Mouse (Mus musculus) intestine, embryonic 16.5 days (tissue): ENCODE data around the gene Ak8. TPM values are rescaled to one million over a fixed set of nuclear protein-coding genes. Genes with fewer than 3 reads are reported as not detected.

Experiments
- ATAC-seq: fragments of 200-750 bp; cut with Nextera tagmentation; 2 replicates; pipeline ENCODE4 v1.8.0; 2017; ENCODE audit warnings: moderate TSS enrichment, moderate library complexity
- H3K27ac ChIP-seq: fragments of 300-500 bp; sonication (generic); 2 replicates; pipeline ENCODE4 v1.5.1; 2014; ENCODE audit warnings: mild to moderate bottlenecking, low read length
- H3K27me3 ChIP-seq: fragments of 300-500 bp; sonication (generic); replicated peaks from 2 replicates; pipeline ENCODE4 v1.6.1; 2014; ENCODE audit warnings: low read length, control low read depth, mixed read lengths; ENCODE audit not compliant: control insufficient read depth, insufficient read depth
- H3K36me3 ChIP-seq: fragments of 300-500 bp; sonication (generic); 2 replicates; pipeline ENCODE4 v1.6.1; 2014; ENCODE audit warnings: low read length, control low read depth; ENCODE audit not compliant: control insufficient read depth, insufficient read depth
- H3K4me1 ChIP-seq: fragments of 300-500 bp; sonication (generic); 2 replicates; pipeline ENCODE4 v1.6.1; 2014; ENCODE audit warnings: low read length, control low read depth, mixed read lengths; ENCODE audit not compliant: control insufficient read depth, insufficient read depth
- H3K4me2 ChIP-seq: fragments of 300-500 bp; sonication (generic); 2 replicates; pipeline ENCODE4 v1.6.1; 2014; ENCODE audit warnings: low read depth, low read length, control low read depth
- H3K4me3 ChIP-seq: fragments of 300-500 bp; sonication (generic); 2 replicates; pipeline ENCODE4 v1.5.1; 2014; ENCODE audit warnings: mild to moderate bottlenecking, low read length
- H3K9ac ChIP-seq: fragments of 300-500 bp; sonication (generic); 2 replicates; pipeline ENCODE4 v1.6.1; 2014; ENCODE audit warnings: low read depth, low read length
- H3K9me3 ChIP-seq: fragments of 300-500 bp; sonication (generic); 2 replicates; pipeline ENCODE4 v1.6.1; 2016; ENCODE audit warnings: low read length, control low read depth; ENCODE audit not compliant: control insufficient read depth
- WGBS: fragments of 180-500 bp; shearing (Covaris S2); extraction: QIAGEN DNeasy Blood & Tissue Kit; methylation state at CpG from one replicate; pipeline ENCODE4 v1.1.7; 2014; 5-methylcytosine and 5-hydroxymethylcytosine counted together
- polyA plus RNA-seq: library from polyadenylated mRNA; unstranded; fragments of >200 nt; fragmentation: Nextera tagmentation; extraction: Ambion mirVana; gene quantifications from 2 replicates; pipeline ENCODE4 v1.2.1, GENCODE M21; 2015

Ak8 gene
- polyA plus RNA-seq, 1 experiment from 2014 or later = 0.35 TPM

GRCm38 (mm10) chr2:28751658-28752057 lies 51.7 kb downstream of the Ak8 start:
- H3K9me3 ChIP-seq = no peaks in the 10 kb centered on the region
- H3K4me1 ChIP-seq = 0 out of 2 replicates have a peak, but pooled peaks cover 2% of the 10 kb centered on the region
- 13% methylated on average over 17 of the region's 17 CpGs for WGBS
- peak overlapping the region; percentile 42; the same call in 1 of the 2 replicates for H3K9ac ChIP-seq
- H3K4me2 ChIP-seq = peak overlapping the region; percentile 68
- ATAC-seq = no peak; the same call in 1 of the 2 replicates
- H3K27ac ChIP-seq = no peak overlapping the region
- no peaks in the 10 kb centered on the region for H3K36me3 ChIP-seq
- H3K4me3 ChIP-seq = peak overlapping the region; percentile 41
- peaks cover 4% of the 10 kb centered on the region; the same call in 1 of the 2 replicates for H3K27me3 ChIP-seq

- ATAC-seq = no peak
- Histone ChIP-seq H3K9me3 (no peaks in the 10 kb centered on the region), H3K27me3 (peaks cover 4% of the 10 kb centered on the region; the same call in 1 of the 2 replicates), H3K4me3 (no peak overlapping the region), H3K4me2 (no peak overlapping the region), H3K4me1 (no peaks in the 10 kb centered on the region), H3K9ac (no peak overlapping the region), H3K27ac (no peak overlapping the region), H3K36me3 (no peaks in the 10 kb centered on the region)
- 50% methylated on average over 8 of the region's 8 CpGs for WGBS
Observed at GRCm38 (mm10) chr2:28752388-28752787, 52.4 kb downstream of the Ak8 start.

GRCm38 (mm10) chr2:28755451-28755850 lies 55.5 kb downstream of the Ak8 start:
- 3% methylated on average over 7 of the region's 7 CpGs for WGBS
- Histone ChIP-seq H3K27ac (no peak overlapping the region), H3K9me3 (no peaks in the 10 kb centered on the region), H3K4me2 (no peak overlapping the region), H3K9ac (no peak overlapping the region), H3K4me3 (no peak overlapping the region), H3K36me3 (no peaks in the 10 kb centered on the region), H3K27me3 (0 out of 2 replicates have a peak, but pooled peaks cover 4% of the 10 kb centered on the region), H3K4me1 (no peaks in the 10 kb centered on the region)
- no peak for ATAC-seq

- no peak overlapping the region for H3K4me3 ChIP-seq
- no peak overlapping the region for H3K4me2 ChIP-seq
- H3K27ac ChIP-seq = no peak overlapping the region
- no peaks in the 10 kb centered on the region for H3K36me3 ChIP-seq
- H3K9me3 ChIP-seq = no peaks in the 10 kb centered on the region
- no peak overlapping the region for H3K9ac ChIP-seq
- 46% methylated on average over 4 of the region's 4 CpGs for WGBS
- no peak for ATAC-seq
- H3K4me1 ChIP-seq = no peaks in the 10 kb centered on the region
- 0 out of 2 replicates have a peak, but pooled peaks cover 4% of the 10 kb centered on the region for H3K27me3 ChIP-seq
Observed at GRCm38 (mm10) chr2:28756201-28756600, 56.2 kb downstream of the Ak8 start.

- no peak overlapping the region for H3K9ac ChIP-seq
- no peak overlapping the region for H3K4me2 ChIP-seq
- WGBS = 54% methylated on average over 4 of the region's 4 CpGs
- no peaks in the 10 kb centered on the region for H3K36me3 ChIP-seq
- no peaks in the 10 kb centered on the region for H3K27me3 ChIP-seq
- H3K27ac ChIP-seq = no peak overlapping the region
- no peak for ATAC-seq
- H3K9me3 ChIP-seq = no peaks in the 10 kb centered on the region
- no peaks in the 10 kb centered on the region for H3K4me1 ChIP-seq
- H3K4me3 ChIP-seq = no peak overlapping the region
Observed at GRCm38 (mm10) chr2:28759441-28759840, 59.5 kb downstream of the Ak8 start.

- ATAC-seq = no peak
- H3K27ac ChIP-seq = no peak overlapping the region
- no peaks in the 10 kb centered on the region for H3K36me3 ChIP-seq
- no peak overlapping the region for H3K9ac ChIP-seq
- no peaks in the 10 kb centered on the region for H3K27me3 ChIP-seq
- no peak overlapping the region for H3K4me3 ChIP-seq
- H3K9me3 ChIP-seq = no peaks in the 10 kb centered on the region
- 0 out of 2 replicates have a peak, but pooled peaks cover 6% of the 10 kb centered on the region for H3K4me1 ChIP-seq
- no peak overlapping the region for H3K4me2 ChIP-seq
- 73% methylated on average over 4 of the region's 4 CpGs for WGBS
Observed at GRCm38 (mm10) chr2:28766590-28766989, 66.6 kb downstream of the Ak8 start.

GRCm38 (mm10) chr2:28767041-28767440 lies 67.1 kb downstream of the Ak8 start:
- H3K9ac ChIP-seq = no peak overlapping the region
- H3K27me3 ChIP-seq = no peaks in the 10 kb centered on the region
- H3K4me2 ChIP-seq = no peak overlapping the region
- no peaks in the 10 kb centered on the region for H3K9me3 ChIP-seq
- 0 out of 2 replicates have a peak, but pooled peaks cover 6% of the 10 kb centered on the region for H3K4me1 ChIP-seq
- H3K27ac ChIP-seq = no peak overlapping the region
- ATAC-seq = no peak
- no peak overlapping the region for H3K4me3 ChIP-seq
- WGBS = 81% methylated on average over 2 of the region's 2 CpGs
- H3K36me3 ChIP-seq = no peaks in the 10 kb centered on the region

- WGBS = 23% methylated on average over 5 of the region's 5 CpGs
- Histone ChIP-seq H3K27me3 (no peaks in the 10 kb centered on the region), H3K4me2 (peak overlapping the region; percentile 37), H3K4me3 (no peak overlapping the region), H3K9ac (peak overlapping the region; percentile 48), H3K4me1 (0 out of 2 replicates have a peak, but pooled peaks cover 6% of the 10 kb centered on the region), H3K9me3 (no peaks in the 10 kb centered on the region), H3K27ac (no peak overlapping the region), H3K36me3 (no peaks in the 10 kb centered on the region)
- ATAC-seq = peak; percentile 40; the same call in 1 of the 2 replicates
Observed at GRCm38 (mm10) chr2:28770697-28771096, 70.7 kb downstream of the Ak8 start.

GRCm38 (mm10) chr2:28774073-28774472 lies 74.1 kb downstream of the Ak8 start:
- Histone ChIP-seq H3K9ac (no peak overlapping the region), H3K4me3 (no peak overlapping the region), H3K4me2 (no peak overlapping the region), H3K9me3 (no peaks in the 10 kb centered on the region), H3K27ac (no peak overlapping the region), H3K4me1 (0 out of 2 replicates have a peak, but pooled peaks cover 6% of the 10 kb centered on the region), H3K36me3 (no peaks in the 10 kb centered on the region), H3K27me3 (no peaks in the 10 kb centered on the region)
- no peak for ATAC-seq
- 49% methylated on average over 8 of the region's 8 CpGs for WGBS

- H3K4me3 ChIP-seq = no peak overlapping the region
- H3K27me3 ChIP-seq = no peaks in the 10 kb centered on the region
- no peak for ATAC-seq
- H3K9ac ChIP-seq = no peak overlapping the region
- WGBS = 49% methylated on average over 2 of the region's 2 CpGs
- H3K9me3 ChIP-seq = no peaks in the 10 kb centered on the region
- H3K4me2 ChIP-seq = no peak overlapping the region
- H3K4me1 ChIP-seq = no peaks in the 10 kb centered on the region
- H3K27ac ChIP-seq = no peak overlapping the region
- H3K36me3 ChIP-seq = no peaks in the 10 kb centered on the region
Observed at GRCm38 (mm10) chr2:28776728-28777127, 76.8 kb downstream of the Ak8 start.
